10 mouse cellular contexts compared by ENCODE assay signal in genomic region chr10:37260791-37261488, GRCm38 (mm10).
DNase-seq lines count a peak whose midpoint lies in the region; ATAC-seq and TF ChIP-seq lines count a peak whose summit lies in the region.
"Had no signal": no experiment of that assay in that cellular context is flagged by ENCODE, and none has a peak within 500 bp of the region (broad histone marks: within the 10 kb centered on the region; RNA-seq: fewer than 3 reads in every experiment).

No protein-coding gene starts in this region.

- no peaks in the 10 kb centered on the region for H3K36me3 ChIP-seq in spleen, adult 2 months (ENCODE audit: control insufficient read depth, insufficient read depth, low read length)
- H3K36me3 ChIP-seq in lung, embryonic 14.5 days (ENCODE audit: insufficient read depth) = no peaks in the 10 kb centered on the region
- H3K36me3 ChIP-seq in midbrain, embryonic 13.5 days = no peaks in the 10 kb centered on the region
- H3K36me3 ChIP-seq: limb, embryonic 13.5 days had no signal

- no peak overlapping the region for H3K9ac ChIP-seq in lung, embryonic 14.5 days
- no peak overlapping the region for H3K9ac ChIP-seq in midbrain, embryonic 13.5 days (replicated peaks)
- H3K9ac ChIP-seq: limb, embryonic 13.5 days had no signal

- no peak overlapping the region for H3K4me3 ChIP-seq in spleen, adult 2 months (ENCODE audit: extremely low read depth, insufficient read depth, insufficient read length)
- H3K4me3 ChIP-seq in lung, embryonic 14.5 days (ENCODE audit: low read depth, low read length) = no peak overlapping the region
- no peak overlapping the region for H3K4me3 ChIP-seq in midbrain, embryonic 13.5 days (replicated peaks)
- H3K4me3 ChIP-seq: erythroblast, embryonic 14.5 days; limb, embryonic 13.5 days had no signal

- WGBS in spleen, adult 2 months = 52% methylated on average over 8 of the region's 8 CpGs
- WGBS in lung, embryonic 14.5 days = 52% methylated on average over 8 of the region's 8 CpGs
- 82% methylated on average over 8 of the region's 8 CpGs for WGBS in midbrain, embryonic 13.5 days

- peaks cover 5% of the 10 kb centered on the region; the same call in 1 of the 2 replicates for H3K4me1 ChIP-seq in spleen, adult 2 months (ENCODE audit: control insufficient read depth, insufficient read depth, insufficient read length)
- H3K4me1 ChIP-seq in lung, embryonic 14.5 days (ENCODE audit: insufficient read depth) = no peaks in the 10 kb centered on the region
- no peaks in the 10 kb centered on the region for H3K4me1 ChIP-seq in midbrain, embryonic 13.5 days (replicated peaks)
- H3K4me1 ChIP-seq: limb, embryonic 13.5 days had no signal

- H3K27me3 ChIP-seq in spleen, adult 2 months (ENCODE audit: control insufficient read depth, insufficient read depth, low read length) = no peaks in the 10 kb centered on the region
- H3K27me3 ChIP-seq in lung, embryonic 14.5 days (ENCODE audit: insufficient read depth, low read length) = no peaks in the 10 kb centered on the region
- H3K27me3 ChIP-seq in midbrain, embryonic 13.5 days = no peaks in the 10 kb centered on the region
- H3K27me3 ChIP-seq: limb, embryonic 13.5 days had no signal

- 0 out of 2 replicates have a peak, but pooled peaks have one; percentile 6 for TF ChIP-seq CTCF in spleen, adult 2 months (IDR thresholded peaks at IDR 0.05; ENCODE audit: extremely low read depth, insufficient read depth, insufficient read length, insufficient replicate concordance)
- 0 out of 2 replicates have a peak, but pooled peaks have one; percentile 11 for TF ChIP-seq CTCF in lung, embryonic 14.5 days (IDR thresholded peaks at IDR 0.05; ENCODE audit: low read depth)

- no peak overlapping the region for H3K4me2 ChIP-seq in lung, embryonic 14.5 days
- no peak overlapping the region for H3K4me2 ChIP-seq in midbrain, embryonic 13.5 days (replicated peaks)
- H3K4me2 ChIP-seq: limb, embryonic 13.5 days had no signal

- TF ChIP-seq POLR2A in spleen, adult 2 months (IDR thresholded peaks at IDR 0.05; ENCODE audit: low read depth, low read length) = no peak

- no peaks in the 10 kb centered on the region for H3K9me3 ChIP-seq in lung, embryonic 14.5 days (ENCODE audit: low read depth, low read length)
- no peaks in the 10 kb centered on the region for H3K9me3 ChIP-seq in midbrain, embryonic 13.5 days
- H3K9me3 ChIP-seq: limb, embryonic 13.5 days had no signal

- peak; percentile 8 to 18 for DNase-seq in frontal cortex, adult 2 months (ENCODE audit: extremely low spot score in 1 of 2, low spot score in 1 of 2)
- no peak for DNase-seq in frontal cortex, postnatal 25 days (ENCODE audit: low spot score in 2 of 2)
- peak in 1 of 2 experiments; percentile 9 for DNase-seq in spleen, adult 2 months (ENCODE audit: low read depth in 1 of 2, low spot score in 2 of 2)
- no peak for DNase-seq in spleen, adult 18-20 months
- DNase-seq in lung, embryonic 14.5 days = peak; percentile 31
- DNase-seq in thymus, postnatal 4 days = peak; percentile 72
- no peak for DNase-seq in urinary bladder, postnatal 14 days (ENCODE audit: low spot score)

- H3K27ac ChIP-seq in spleen, adult 2 months (ENCODE audit: insufficient read depth, low read length) = peak overlapping the region; percentile 9; the same call in 1 of the 2 replicates
- H3K27ac ChIP-seq in lung, embryonic 14.5 days (ENCODE audit: low read depth) = no peak overlapping the region
- H3K27ac ChIP-seq in midbrain, embryonic 13.5 days = no peak overlapping the region
- H3K27ac ChIP-seq: limb, embryonic 13.5 days had no signal

- ATAC-seq in lung, embryonic 14.5 days (ENCODE audit: insufficient read depth) = peak; percentile 75; the same call in 1 of the 2 replicates
- ATAC-seq in midbrain, embryonic 13.5 days = no peak

Comparison
In these comparisons a context has a peak if more than half of its experiments do, and no peak if none do; other contexts are left out.
1. DNase-seq: peak in frontal cortex, adult 2 months (2 of 2), lung, embryonic 14.5 days (single experiment) and thymus, postnatal 4 days (single experiment); none in frontal cortex, postnatal 25 days (0 of 2), spleen, adult 18-20 months (0 of 2) and urinary bladder, postnatal 14 days (single experiment).